Mouse (Mus musculus): ENCODE data around the gene Mpp4. TPM values are rescaled to one million over a fixed set of nuclear protein-coding genes. Genes with fewer than 3 reads are reported as not detected.

The Mpp4 gene
- polyA plus RNA-seq, 1 experiment from 2014 or later = 0.28 TPM

GRCm38 (mm10) chr1:59125558-59125957 is 37.6 kb downstream of the Mpp4 start:
- TF ChIP-seq CTCF (IDR thresholded peaks at IDR 0.05; ENCODE audit: low read depth) (no peak), EP300 (IDR thresholded peaks at IDR 0.05; ENCODE audit: low read depth) (no peak)
- H3K9ac ChIP-seq (replicated peaks) = no peak overlapping the region
- 65% methylated on average over 5 of the region's 5 CpGs for WGBS (ENCODE audit: insufficient replicate concordance)
- DNase-seq = no peak
- no peak overlapping the region for H3K4me2 ChIP-seq (ENCODE audit: low read depth, low read length)
- no peak overlapping the region for H3K4me3 ChIP-seq (ENCODE audit: low read depth, low read length)
- no peak for ATAC-seq
- no peaks in the 10 kb centered on the region; the same call in 1 of the 2 replicates for H3K4me1 ChIP-seq (ENCODE audit: insufficient read depth)
- H3K27me3 ChIP-seq (ENCODE audit: insufficient read depth, low read length) = no peaks in the 10 kb centered on the region
- H3K27ac ChIP-seq (ENCODE audit: low read depth) = no peak overlapping the region
- no peaks in the 10 kb centered on the region for H3K36me3 ChIP-seq (replicated peaks; ENCODE audit: insufficient read depth, low read length)
- no peaks in the 10 kb centered on the region for H3K9me3 ChIP-seq (ENCODE audit: low read length)

- Histone ChIP-seq H3K36me3 (replicated peaks; ENCODE audit: insufficient read depth, low read length) (no peaks in the 10 kb centered on the region), H3K9ac (replicated peaks) (peak within 1 kb of the TSS; percentile 70), H3K4me2 (ENCODE audit: low read depth, low read length) (peak within 1 kb of the TSS; percentile 91), H3K9me3 (ENCODE audit: low read length) (no peaks in the 10 kb centered on the region), H3K27ac (ENCODE audit: low read depth) (peak within 1 kb of the TSS; percentile 23; the same call in 1 of the 2 replicates), H3K4me1 (ENCODE audit: insufficient read depth) (peaks cover 7% of the 10 kb centered on the region; the same call in 1 of the 2 replicates), H3K4me3 (ENCODE audit: low read depth, low read length) (peak within 1 kb of the TSS; percentile 85), H3K27me3 (ENCODE audit: insufficient read depth, low read length) (no peaks in the 10 kb centered on the region)
- WGBS (ENCODE audit: insufficient replicate concordance) = under 1% methylated on average over 74 of the region's 74 CpGs
- ATAC-seq (peak; percentile 99), DNase-seq (peak; percentile 92)
- TF ChIP-seq EP300 (IDR thresholded peaks at IDR 0.05; ENCODE audit: low read depth) (no peak), CTCF (IDR thresholded peaks at IDR 0.05; ENCODE audit: low read depth) (peak; percentile 11; the same call in 1 of the 2 replicates)
Measured at GRCm38 (mm10) chr1:59119720-59120457, 43.3 kb downstream of the Mpp4 start, which contains the start of gene Tmem237. TSS of gene Tmem237 (minus strand) at chr1:59120408.

GRCm38 (mm10) chr1:59110524-59110923 is 52.7 kb downstream of the Mpp4 start:
- TF ChIP-seq CTCF (IDR thresholded peaks at IDR 0.05; ENCODE audit: low read depth) (no peak), EP300 (IDR thresholded peaks at IDR 0.05; ENCODE audit: low read depth) (no peak)
- Histone ChIP-seq H3K9ac (replicated peaks) (no peak overlapping the region), H3K36me3 (replicated peaks; ENCODE audit: insufficient read depth, low read length) (no peaks in the 10 kb centered on the region), H3K9me3 (ENCODE audit: low read length) (no peaks in the 10 kb centered on the region), H3K4me3 (ENCODE audit: low read depth, low read length) (no peak overlapping the region), H3K27me3 (ENCODE audit: insufficient read depth, low read length) (no peaks in the 10 kb centered on the region), H3K4me2 (ENCODE audit: low read depth, low read length) (no peak overlapping the region), H3K27ac (ENCODE audit: low read depth) (no peak overlapping the region), H3K4me1 (ENCODE audit: insufficient read depth) (no peaks in the 10 kb centered on the region)
- 65% methylated on average over 8 of the region's 8 CpGs for WGBS (ENCODE audit: insufficient replicate concordance)
- peak; percentile 15; the same call in 1 of the 2 replicates for ATAC-seq
- no peak for DNase-seq

- Histone ChIP-seq H3K4me2 (ENCODE audit: low read depth, low read length) (peak overlapping the region; percentile 22; the same call in 1 of the 2 replicates), H3K36me3 (replicated peaks; ENCODE audit: insufficient read depth, low read length) (no peaks in the 10 kb centered on the region), H3K4me1 (ENCODE audit: insufficient read depth) (no peaks in the 10 kb centered on the region), H3K4me3 (ENCODE audit: low read depth, low read length) (no peak overlapping the region), H3K27ac (ENCODE audit: low read depth) (no peak overlapping the region), H3K27me3 (ENCODE audit: insufficient read depth, low read length) (no peaks in the 10 kb centered on the region), H3K9ac (replicated peaks) (no peak overlapping the region), H3K9me3 (ENCODE audit: low read length) (no peaks in the 10 kb centered on the region)
- 67% methylated on average over 6 of the region's 6 CpGs for WGBS (ENCODE audit: insufficient replicate concordance)
- TF ChIP-seq CTCF (IDR thresholded peaks at IDR 0.05; ENCODE audit: low read depth) = no peak
- ATAC-seq (peak; percentile 57; the same call in 1 of the 2 replicates), DNase-seq (no peak)
Measured at GRCm38 (mm10) chr1:59102071-59102470, 61.1 kb downstream of the Mpp4 start.

- Histone ChIP-seq H3K36me3 (replicated peaks; ENCODE audit: insufficient read depth, low read length) (no peaks in the 10 kb centered on the region), H3K4me2 (ENCODE audit: low read depth, low read length) (no peak overlapping the region), H3K27ac (ENCODE audit: low read depth) (no peak overlapping the region), H3K4me1 (ENCODE audit: insufficient read depth) (no peaks in the 10 kb centered on the region), H3K4me3 (ENCODE audit: low read depth, low read length) (no peak overlapping the region), H3K9me3 (ENCODE audit: low read length) (no peaks in the 10 kb centered on the region), H3K27me3 (ENCODE audit: insufficient read depth, low read length) (no peaks in the 10 kb centered on the region), H3K9ac (replicated peaks) (no peak overlapping the region)
- 82% methylated on average over 5 of the region's 5 CpGs for WGBS (ENCODE audit: insufficient replicate concordance)
- TF ChIP-seq CTCF (IDR thresholded peaks at IDR 0.05; ENCODE audit: low read depth) = no peak
- no peak for TF ChIP-seq EP300 (IDR thresholded peaks at IDR 0.05; ENCODE audit: low read depth)
- DNase-seq (no peak), ATAC-seq (no peak)
Measured at GRCm38 (mm10) chr1:59101020-59101419, 62.2 kb downstream of the Mpp4 start.

- DNase-seq = no peak
- WGBS (ENCODE audit: insufficient replicate concordance) = 90% methylated on average over 19 of the region's 19 CpGs
- Histone ChIP-seq H3K9me3 (ENCODE audit: low read length) (no peaks in the 10 kb centered on the region), H3K27me3 (ENCODE audit: insufficient read depth, low read length) (no peaks in the 10 kb centered on the region), H3K4me3 (ENCODE audit: low read depth, low read length) (no peak within 1 kb of the TSS), H3K4me1 (ENCODE audit: insufficient read depth) (no peaks in the 10 kb centered on the region), H3K27ac (ENCODE audit: low read depth) (no peak within 1 kb of the TSS), H3K36me3 (replicated peaks; ENCODE audit: insufficient read depth, low read length) (no peaks in the 10 kb centered on the region), H3K4me2 (ENCODE audit: low read depth, low read length) (no peak within 1 kb of the TSS), H3K9ac (replicated peaks) (no peak within 1 kb of the TSS)
- ATAC-seq = no peak
- TF ChIP-seq EP300 (IDR thresholded peaks at IDR 0.05; ENCODE audit: low read depth) = no peak
- no peak for TF ChIP-seq CTCF (IDR thresholded peaks at IDR 0.05; ENCODE audit: low read depth)
Measured at GRCm38 (mm10) chr1:59094705-59095104, 68.5 kb downstream of the Mpp4 start, which contains the start of gene C2cd6. TSS of gene C2cd6 (minus strand) at chr1:59094900.

Other genes with a start within 250 kb of the Mpp4 start
- gene Trak2, start 190.0 kb downstream of the Mpp4 start, polyA plus RNA-seq (2015; fragmentation: Nextera tagmentation; extraction: Ambion mirVana) = 17.7 and 22.8 TPM in 2 replicates
- gene Stradb, start 189.9 kb downstream of the Mpp4 start, polyA plus RNA-seq (2015; fragmentation: Nextera tagmentation; extraction: Ambion mirVana) = 29.1 and 30.5 TPM in 2 replicates
- gene C2cd6, start 68.5 kb downstream of the Mpp4 start, polyA plus RNA-seq (2015; fragmentation: Nextera tagmentation; extraction: Ambion mirVana) = not detected in 2 replicates
- gene Tmem237, start 43.0 kb downstream of the Mpp4 start, polyA plus RNA-seq (2015; fragmentation: Nextera tagmentation; extraction: Ambion mirVana) = 4.2 and 5.4 TPM in 2 replicates
- gene Als2, start 73.8 kb upstream of the Mpp4 start, polyA plus RNA-seq (2015; fragmentation: Nextera tagmentation; extraction: Ambion mirVana) = 4.9 and 5.8 TPM in 2 replicates
- gene Cdk15, start 93.5 kb upstream of the Mpp4 start, polyA plus RNA-seq (2015; fragmentation: Nextera tagmentation; extraction: Ambion mirVana) = 0.20 TPM in 1 of 2 replicates, not detected in the other